Mouse (Mus musculus): ENCODE results near the gene Zfp493.
"Not testable (repeated sequence)": the region's sequence is repeated elsewhere in the genome, so short reads cannot be mapped to it uniquely, and the experiment has no call there.

Zfp493 gene

DNA sequence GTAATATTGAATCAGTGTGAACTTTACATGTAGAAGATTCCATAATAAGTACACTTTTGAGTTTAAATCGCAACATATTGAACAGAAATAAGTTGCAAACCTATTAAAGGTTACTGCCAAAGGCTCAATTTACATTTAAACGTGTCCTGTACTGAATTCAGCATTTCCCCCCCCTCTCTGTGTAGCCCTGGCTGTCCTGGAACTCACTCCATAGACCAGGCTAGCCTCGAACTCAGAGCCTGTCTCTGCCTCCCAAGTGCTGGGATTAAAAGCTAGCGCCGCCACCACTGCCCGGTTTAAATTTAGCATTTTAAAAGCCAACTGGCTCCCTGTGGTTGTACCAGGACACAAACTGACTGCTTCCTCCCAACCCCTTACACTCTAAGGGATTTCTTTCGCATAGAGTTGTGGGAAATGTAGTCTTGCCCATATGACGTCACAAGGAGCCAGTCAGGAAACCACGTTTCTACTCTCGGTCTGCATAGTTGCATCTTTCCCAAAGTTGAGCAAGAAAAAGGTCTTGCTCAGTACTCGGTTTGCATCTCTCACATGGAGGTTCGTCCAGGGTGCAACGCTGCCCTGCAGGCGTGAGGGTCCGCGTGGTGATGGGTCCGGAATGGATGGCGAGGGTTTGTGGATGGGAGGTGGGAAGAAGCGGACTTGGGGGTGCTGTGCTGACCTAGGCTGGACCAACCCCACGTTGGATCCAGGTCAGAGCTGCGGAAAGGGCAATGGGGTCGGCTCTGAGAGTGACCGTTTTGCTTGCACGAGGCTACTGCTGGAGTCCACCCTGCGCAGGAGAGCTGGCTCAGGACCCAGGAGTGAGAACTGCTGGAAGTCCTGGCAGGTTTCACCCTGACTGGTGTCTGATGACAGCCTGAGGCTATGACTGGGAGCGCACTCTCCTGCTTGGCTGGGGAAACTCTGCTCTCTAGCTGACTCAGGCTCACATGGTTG, at the start of gene Zfp493:
Gene Zfp493 (plus strand): TSS at position 429 of the 957 bp plus-strand sequence.
- peak; percentile 68 for DNase-seq (ENCODE audit: low spot score)

- DNase-seq (ENCODE audit: low spot score), result not testable (repeated sequence)
These were observed 45.1 kb upstream of the Zfp493 start for GRCm38 (mm10) chr13:67734391-67734790.

- DNase-seq (ENCODE audit: low spot score), result no peak
These were observed 36.6 kb upstream of the Zfp493 start for GRCm38 (mm10) chr13:67742941-67743340.

- DNase-seq (ENCODE audit: low spot score), result no peak
These were observed 35.6 kb upstream of the Zfp493 start for GRCm38 (mm10) chr13:67743896-67744295.

DNA sequence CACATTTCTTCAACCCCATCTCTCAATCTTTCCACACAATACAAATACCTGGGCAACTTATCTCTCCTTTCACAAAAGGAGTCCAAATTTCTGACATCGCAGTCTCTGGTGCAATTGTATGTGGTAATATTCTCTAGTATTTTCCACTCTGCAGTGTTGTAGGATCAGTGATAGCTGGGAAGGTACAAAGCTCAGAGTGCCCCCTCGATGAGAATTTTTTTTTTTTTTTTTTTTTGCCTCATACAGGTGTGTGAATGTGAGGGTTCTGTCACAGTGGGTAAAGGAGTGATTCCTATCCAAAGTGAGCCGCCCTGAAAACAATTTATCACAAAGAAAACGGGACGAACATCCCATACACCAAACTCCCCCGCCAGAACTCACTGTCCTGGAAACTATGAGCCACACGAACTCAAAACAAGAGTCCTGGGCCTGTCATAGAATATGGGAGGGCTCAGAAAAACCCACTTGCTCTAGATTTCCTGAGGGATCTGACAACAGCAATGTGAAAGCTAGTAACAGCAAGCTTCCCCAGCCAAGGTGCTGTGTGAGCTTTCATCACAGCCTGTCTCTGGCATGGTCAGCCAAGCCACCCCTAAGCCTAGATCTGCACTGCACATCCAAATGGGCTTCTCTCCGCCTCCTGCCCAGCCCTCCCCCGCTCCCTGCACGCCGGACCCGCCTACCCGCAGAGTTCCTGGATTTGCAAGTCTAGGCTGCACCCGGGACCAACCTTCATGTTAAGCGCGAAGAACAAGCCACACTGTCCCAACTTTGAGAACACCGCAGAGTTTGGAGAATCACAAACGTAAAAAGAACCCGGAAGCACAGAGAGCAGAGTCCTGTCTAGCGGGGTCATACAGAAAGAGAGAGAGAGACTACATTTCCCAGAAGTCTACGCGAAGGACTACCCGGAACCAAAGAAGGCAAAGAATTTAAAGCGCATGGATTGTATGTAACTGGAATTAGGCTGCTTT, 24.9 kb upstream of the Zfp493 start, which contains the start of gene Zfp85:
Gene Zfp85 (minus strand): TSS at position 896 of the 974 bp plus-strand sequence.
- peak; percentile 72 for DNase-seq (ENCODE audit: low spot score)

DNA sequence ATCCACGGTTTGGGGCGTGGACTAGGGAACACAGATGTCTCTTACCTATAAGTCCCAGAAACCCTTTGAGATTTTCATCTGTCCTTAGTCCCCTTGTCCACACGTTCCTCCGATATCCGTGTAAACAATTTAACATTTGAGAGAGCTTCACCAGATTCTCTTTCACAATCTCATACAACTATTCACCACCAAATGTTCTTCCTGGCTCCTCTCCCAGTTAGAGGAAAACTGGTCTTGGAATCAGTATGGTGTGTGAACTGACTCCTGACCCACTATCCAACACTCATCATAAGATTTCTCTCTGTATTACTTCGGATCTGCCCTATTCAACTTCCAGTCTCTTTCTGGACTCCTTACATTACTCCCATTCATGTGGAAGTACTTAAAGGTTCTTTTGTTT, 23.7 kb upstream of the Zfp493 start:
- no peak for DNase-seq (ENCODE audit: low spot score)

GRCm38 (mm10) chr13:67759966-67760365, 19.5 kb upstream of the Zfp493 start:
- DNase-seq (ENCODE audit: low spot score), result no peak

- no peak for DNase-seq (ENCODE audit: low spot score)
These were observed 16.3 kb upstream of the Zfp493 start for GRCm38 (mm10) chr13:67763031-67763768.

DNA sequence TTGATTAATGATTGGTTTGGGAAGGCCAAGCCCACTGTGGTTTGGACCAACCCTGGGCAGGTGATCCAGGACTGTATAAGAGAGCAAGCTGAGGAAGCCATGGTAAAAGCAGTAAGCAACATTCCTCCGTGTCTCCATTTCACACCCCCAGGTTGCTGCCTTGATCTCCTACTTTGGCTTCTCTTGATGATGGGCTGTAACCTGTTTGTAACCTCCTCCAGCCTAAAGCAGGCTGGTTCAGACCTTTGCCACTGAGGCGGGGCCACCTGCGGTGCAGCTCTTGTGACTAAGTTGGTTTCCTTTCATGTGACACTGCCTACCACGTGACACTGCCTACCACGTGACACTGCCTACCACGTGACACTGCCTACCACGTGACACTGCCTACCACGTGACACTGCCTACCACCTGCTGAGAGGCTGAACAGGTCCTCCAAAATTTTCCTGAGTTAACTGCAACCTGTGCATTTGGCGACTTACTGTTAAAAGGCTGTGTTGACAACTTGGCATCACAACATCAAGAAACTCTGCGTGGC, 12.5 kb downstream of the Zfp493 start:
- DNase-seq (ENCODE audit: low spot score), result no peak

GRCm38 (mm10) chr13:67798618-67799017, 19.1 kb downstream of the Zfp493 start:
- DNase-seq (ENCODE audit: low spot score), result no peak

GRCm38 (mm10) chr13:67799151-67799550, 19.7 kb downstream of the Zfp493 start:
- not testable (repeated sequence) for DNase-seq (ENCODE audit: low spot score)

GRCm38 (mm10) chr13:67811651-67812210, 32.2 kb downstream of the Zfp493 start:
- no peak for DNase-seq (ENCODE audit: low spot score)

DNA sequence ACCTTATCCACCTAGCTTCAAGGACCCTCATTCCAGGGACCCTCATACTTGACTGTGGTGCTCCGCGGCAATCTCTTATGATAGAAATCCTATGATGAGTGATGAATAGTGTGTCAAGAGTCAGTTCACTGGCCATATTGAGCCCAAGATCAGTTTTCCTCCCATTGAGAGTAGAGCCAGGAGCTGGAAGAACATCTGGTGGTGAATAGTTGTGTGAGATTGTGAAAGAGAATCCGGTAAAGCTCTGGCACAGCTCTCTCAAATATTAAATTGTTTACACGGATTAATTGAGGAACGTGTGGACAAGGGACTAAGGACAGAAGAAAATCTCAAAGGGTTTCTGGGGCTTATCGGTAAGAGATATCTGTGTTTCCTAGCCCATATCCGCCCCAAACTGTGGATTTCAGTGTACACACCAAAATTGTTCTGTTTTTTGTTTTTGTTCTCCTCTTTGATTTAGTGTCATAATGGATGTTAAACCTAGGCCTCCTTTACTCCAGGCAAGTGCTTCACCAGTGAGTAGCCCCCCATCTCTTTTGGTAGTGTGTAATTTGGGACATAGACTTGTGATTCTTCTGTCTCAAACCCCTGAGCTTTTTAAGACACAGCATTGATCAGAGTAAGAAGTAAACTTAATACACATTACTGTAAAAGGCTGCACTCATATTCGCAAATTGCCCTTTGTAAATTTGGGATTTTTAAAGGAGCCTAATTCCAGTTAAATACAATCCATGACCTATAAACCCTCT, 33.6 kb downstream of the Zfp493 start:
- DNase-seq (ENCODE audit: low spot score), result no peak

GRCm38 (mm10) chr13:67813710-67814660, 34.5 kb downstream of the Zfp493 start, which contains the start of gene Zfp273:
Gene Zfp273, plus strand, starts transcription at chr13:67813740.
- peak; percentile 83 for DNase-seq (ENCODE audit: low spot score)

- no peak for DNase-seq (ENCODE audit: low spot score)
These were observed 39.1 kb downstream of the Zfp493 start for GRCm38 (mm10) chr13:67818636-67819035.

DNA sequence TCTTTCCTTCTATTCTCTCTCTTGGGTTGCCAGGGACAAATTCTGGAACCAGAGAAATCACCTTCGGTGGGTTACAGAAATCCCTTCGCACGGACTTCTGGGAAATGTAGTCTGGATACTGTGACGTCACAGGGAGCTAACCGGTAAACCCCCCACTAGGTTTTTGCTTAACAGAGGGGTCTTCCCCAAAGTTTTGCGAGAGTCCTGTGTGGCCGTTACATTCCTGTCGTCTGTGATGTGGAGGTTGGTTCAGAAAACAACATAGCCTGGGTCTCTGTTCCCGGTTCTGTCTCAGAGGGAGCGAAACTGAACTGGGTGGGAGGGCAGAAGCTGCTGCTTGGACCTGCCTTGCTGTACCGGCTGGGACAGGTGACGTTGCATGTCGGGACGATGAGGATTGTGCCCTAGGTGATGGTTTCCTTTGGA, 51.4 kb downstream of the Zfp493 start, which contains the start of gene Gm10037:
Gene Gm10037 (plus strand): TSS at position 196 of the 426 bp plus-strand sequence.
- DNase-seq (ENCODE audit: low spot score), result peak; percentile 19

DNA sequence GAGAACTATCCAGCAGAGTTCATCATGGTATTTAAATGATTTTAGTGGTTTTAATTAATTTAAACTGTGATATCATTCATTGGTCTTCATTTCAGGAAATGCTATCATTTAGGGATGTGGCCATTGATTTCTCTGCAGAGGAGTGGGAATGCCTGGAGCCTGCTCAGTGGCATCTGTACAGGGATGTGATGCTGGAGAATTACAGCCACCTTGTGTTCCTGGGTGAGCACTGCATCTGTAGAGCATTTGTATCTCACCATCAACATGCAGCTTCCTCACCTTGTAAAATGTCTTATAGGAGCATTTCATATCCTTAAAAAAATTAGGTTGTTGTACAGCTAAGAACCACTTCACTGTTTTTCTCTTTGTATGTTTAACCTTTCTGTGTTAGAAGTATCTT, 53.6 kb downstream of the Zfp493 start:
- DNase-seq (ENCODE audit: low spot score), result not testable (repeated sequence)
